Mouse (Mus musculus) intestine, embryonic 16.5 days (tissue): ENCODE data around the gene Nmt1. TPM values are rescaled to one million over a fixed set of nuclear protein-coding genes. Genes with fewer than 3 reads are reported as not detected.

Experiments used
- ATAC-seq: fragments of 200-750 bp; cut with Nextera tagmentation; 2 replicates; pipeline ENCODE4 v1.8.0; 2017; ENCODE audit warnings: moderate TSS enrichment, moderate library complexity
- H3K27ac ChIP-seq: fragments of 300-500 bp; sonication (generic); 2 replicates; pipeline ENCODE4 v1.5.1; 2014; ENCODE audit warnings: mild to moderate bottlenecking, low read length
- H3K27me3 ChIP-seq: fragments of 300-500 bp; sonication (generic); replicated peaks from 2 replicates; pipeline ENCODE4 v1.6.1; 2014; ENCODE audit warnings: low read length, control low read depth, mixed read lengths; ENCODE audit not compliant: control insufficient read depth, insufficient read depth
- H3K36me3 ChIP-seq: fragments of 300-500 bp; sonication (generic); 2 replicates; pipeline ENCODE4 v1.6.1; 2014; ENCODE audit warnings: low read length, control low read depth; ENCODE audit not compliant: control insufficient read depth, insufficient read depth
- H3K4me1 ChIP-seq: fragments of 300-500 bp; sonication (generic); 2 replicates; pipeline ENCODE4 v1.6.1; 2014; ENCODE audit warnings: low read length, control low read depth, mixed read lengths; ENCODE audit not compliant: control insufficient read depth, insufficient read depth
- H3K4me2 ChIP-seq: fragments of 300-500 bp; sonication (generic); 2 replicates; pipeline ENCODE4 v1.6.1; 2014; ENCODE audit warnings: low read depth, low read length, control low read depth
- H3K4me3 ChIP-seq: fragments of 300-500 bp; sonication (generic); 2 replicates; pipeline ENCODE4 v1.5.1; 2014; ENCODE audit warnings: mild to moderate bottlenecking, low read length
- H3K9ac ChIP-seq: fragments of 300-500 bp; sonication (generic); 2 replicates; pipeline ENCODE4 v1.6.1; 2014; ENCODE audit warnings: low read depth, low read length
- H3K9me3 ChIP-seq: fragments of 300-500 bp; sonication (generic); 2 replicates; pipeline ENCODE4 v1.6.1; 2016; ENCODE audit warnings: low read length, control low read depth; ENCODE audit not compliant: control insufficient read depth
- WGBS: fragments of 180-500 bp; shearing (Covaris S2); extraction: QIAGEN DNeasy Blood & Tissue Kit; methylation state at CpG from one replicate; pipeline ENCODE4 v1.1.7; 2014; 5-methylcytosine and 5-hydroxymethylcytosine counted together
- polyA plus RNA-seq: library from polyadenylated mRNA; unstranded; fragments of >200 nt; fragmentation: Nextera tagmentation; extraction: Ambion mirVana; gene quantifications from 2 replicates; pipeline ENCODE4 v1.2.1, GENCODE M21; 2015

Nmt1 gene
- polyA plus RNA-seq, 1 experiment from 2014 or later, result 59.6 TPM

GRCm38 (mm10) chr11:103003210-103003609, 24.8 kb upstream of the Nmt1 start:
- 17% methylated on average over 5 of the region's 5 CpGs for WGBS
- peak overlapping the region; percentile 77 for H3K27ac ChIP-seq

DNA sequence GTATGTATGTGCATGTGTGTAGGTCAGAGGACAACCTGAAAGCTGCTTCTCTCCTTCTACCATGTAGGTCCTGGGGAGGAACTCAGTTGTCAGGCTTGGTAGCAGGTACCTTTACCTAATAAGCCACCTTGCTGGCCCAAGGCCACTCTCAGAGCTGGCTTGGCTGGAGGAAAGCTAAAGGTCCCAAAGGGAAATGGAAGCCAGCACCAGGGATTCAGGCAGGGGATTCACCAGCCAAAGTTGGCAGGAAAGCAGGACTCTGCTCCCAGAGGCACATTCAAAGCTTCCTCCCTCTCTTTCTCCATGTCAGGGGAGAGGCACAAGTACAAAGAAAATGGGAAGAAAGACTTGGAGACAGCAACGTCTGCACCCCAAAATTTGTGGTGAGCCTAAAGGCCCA, 23.1 kb upstream of the Nmt1 start:
- H3K4me2 ChIP-seq, result no peak overlapping the region
- no peak overlapping the region for H3K4me3 ChIP-seq
- no peaks in the 10 kb centered on the region for H3K27me3 ChIP-seq
- H3K27ac ChIP-seq, result no peak overlapping the region
- no peaks in the 10 kb centered on the region for H3K36me3 ChIP-seq
- H3K4me1 ChIP-seq, result peaks cover 33% of the 10 kb centered on the region
- 90% methylated on average over 1 of the region's 1 CpGs for WGBS
- no peak for ATAC-seq
- H3K9ac ChIP-seq, result no peak overlapping the region
- no peaks in the 10 kb centered on the region for H3K9me3 ChIP-seq

More at GRCm38 (mm10) chr11:103003210-103003609, 24.8 kb upstream of the Nmt1 start:
- H3K4me1 ChIP-seq, result peaks cover 39% of the 10 kb centered on the region
- peak; percentile 87 for ATAC-seq
- no peaks in the 10 kb centered on the region for H3K9me3 ChIP-seq
- no peak overlapping the region for H3K4me3 ChIP-seq
- H3K4me2 ChIP-seq, result no peak overlapping the region
- H3K36me3 ChIP-seq, result no peaks in the 10 kb centered on the region; the same call in 1 of the 2 replicates
- H3K9ac ChIP-seq, result no peak overlapping the region
- no peaks in the 10 kb centered on the region for H3K27me3 ChIP-seq

- H3K4me2 ChIP-seq, result no peak overlapping the region
- no peak overlapping the region for H3K4me3 ChIP-seq
- no peak overlapping the region for H3K9ac ChIP-seq
- ATAC-seq, result no peak
- no peaks in the 10 kb centered on the region for H3K27me3 ChIP-seq
- H3K9me3 ChIP-seq, result no peaks in the 10 kb centered on the region
- WGBS, result 75% methylated on average over 11 of the region's 11 CpGs
- no peaks in the 10 kb centered on the region for H3K36me3 ChIP-seq
- H3K4me1 ChIP-seq, result peaks cover 36% of the 10 kb centered on the region
- H3K27ac ChIP-seq, result no peak overlapping the region
Observed at GRCm38 (mm10) chr11:103005254-103005981, 22.6 kb upstream of the Nmt1 start.

- Histone ChIP-seq H3K9ac (no peak overlapping the region), H3K9me3 (no peaks in the 10 kb centered on the region), H3K4me1 (peaks cover 46% of the 10 kb centered on the region), H3K27me3 (no peaks in the 10 kb centered on the region), H3K4me2 (no peak overlapping the region), H3K4me3 (no peak overlapping the region), H3K27ac (peak overlapping the region; percentile 26), H3K36me3 (no peaks in the 10 kb centered on the region)
- 70% methylated on average over 7 of the region's 7 CpGs for WGBS
- ATAC-seq, result no peak
Observed at GRCm38 (mm10) chr11:103006286-103007000, 21.5 kb upstream of the Nmt1 start.

DNA sequence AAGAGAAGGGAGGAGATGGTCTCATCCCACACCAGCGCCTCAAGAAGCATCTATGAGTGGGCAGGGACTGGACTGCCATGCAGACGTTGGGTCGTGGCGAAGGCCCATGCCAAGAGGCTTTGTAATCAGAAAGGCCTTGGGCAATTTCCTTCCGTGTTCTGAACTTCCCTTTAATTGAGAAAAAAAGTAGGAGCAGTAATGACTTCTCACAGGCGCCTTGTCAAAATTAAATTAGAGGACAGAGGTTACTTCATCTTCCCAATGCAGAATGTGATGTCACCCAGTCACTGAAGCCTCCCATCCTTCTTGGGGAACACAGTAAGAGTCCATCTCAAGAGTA, 21.0 kb upstream of the Nmt1 start:
- H3K4me3 ChIP-seq, result no peak overlapping the region
- ATAC-seq, result no peak
- no peaks in the 10 kb centered on the region for H3K36me3 ChIP-seq
- no peak overlapping the region for H3K27ac ChIP-seq
- H3K4me1 ChIP-seq, result peaks cover 47% of the 10 kb centered on the region
- H3K9ac ChIP-seq, result no peak overlapping the region
- 76% methylated on average over 6 of the region's 6 CpGs for WGBS
- H3K4me2 ChIP-seq, result no peak overlapping the region
- H3K27me3 ChIP-seq, result no peaks in the 10 kb centered on the region
- no peaks in the 10 kb centered on the region for H3K9me3 ChIP-seq

- Histone ChIP-seq H3K4me3 (no peak overlapping the region), H3K9me3 (no peaks in the 10 kb centered on the region), H3K9ac (no peak overlapping the region), H3K27me3 (no peaks in the 10 kb centered on the region), H3K4me1 (peaks cover 38% of the 10 kb centered on the region), H3K36me3 (no peaks in the 10 kb centered on the region), H3K4me2 (no peak overlapping the region), H3K27ac (no peak overlapping the region)
- 73% methylated on average over 7 of the region's 7 CpGs for WGBS
- ATAC-seq, result no peak
Observed at GRCm38 (mm10) chr11:103008558-103008957, 19.4 kb upstream of the Nmt1 start.

DNA sequence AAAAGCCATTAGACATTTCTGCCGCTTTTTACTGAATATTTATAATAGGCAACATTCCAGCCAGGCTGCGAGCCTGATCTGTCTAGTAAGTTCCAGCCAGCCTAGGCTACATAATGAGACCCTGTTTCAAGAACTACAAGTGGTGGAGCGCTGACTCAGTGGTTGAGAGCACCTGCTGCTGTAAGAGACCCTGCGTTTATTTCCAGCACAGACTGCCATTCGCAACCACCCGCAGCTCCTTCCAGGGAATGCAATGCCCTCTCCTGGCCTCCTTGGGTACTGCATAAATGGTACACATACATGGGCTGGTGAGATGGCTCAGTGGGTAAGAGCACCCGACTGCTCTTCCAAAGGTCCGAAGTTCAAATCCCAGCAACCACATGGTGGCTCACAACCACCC, 18.8 kb upstream of the Nmt1 start:
- Histone ChIP-seq H3K36me3 (no peaks in the 10 kb centered on the region), H3K4me3 (no peak overlapping the region), H3K27ac (no peak overlapping the region), H3K4me1 (peaks cover 37% of the 10 kb centered on the region), H3K9ac (no peak overlapping the region), H3K9me3 (no peaks in the 10 kb centered on the region), H3K4me2 (no peak overlapping the region), H3K27me3 (no peaks in the 10 kb centered on the region)
- ATAC-seq, result no peak
- WGBS, result 84% methylated on average over 8 of the region's 8 CpGs

GRCm38 (mm10) chr11:103010454-103011205, 17.4 kb upstream of the Nmt1 start:
- Histone ChIP-seq H3K36me3 (no peaks in the 10 kb centered on the region), H3K9me3 (no peaks in the 10 kb centered on the region), H3K4me3 (no peak overlapping the region), H3K9ac (no peak overlapping the region), H3K4me2 (no peak overlapping the region), H3K4me1 (peaks cover 34% of the 10 kb centered on the region), H3K27ac (peak overlapping the region; percentile 14; the same call in 1 of the 2 replicates), H3K27me3 (no peaks in the 10 kb centered on the region)
- ATAC-seq, result peak; percentile 29; the same call in 1 of the 2 replicates
- WGBS, result 69% methylated on average over 13 of the region's 13 CpGs

DNA sequence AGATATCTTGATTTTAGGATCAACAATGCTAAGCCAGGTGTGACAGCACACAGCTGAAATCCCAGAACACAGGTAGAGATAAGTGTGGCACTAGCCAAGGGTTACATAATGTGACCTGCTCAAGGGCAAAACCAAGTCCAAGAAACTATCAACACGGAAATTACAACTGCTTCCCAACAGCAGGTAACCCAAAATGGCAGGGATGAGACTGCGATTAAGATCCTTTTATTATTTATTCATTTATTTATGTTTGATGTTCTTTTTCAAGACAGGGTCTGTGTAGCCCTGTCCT, 16.8 kb upstream of the Nmt1 start:
- H3K27me3 ChIP-seq, result no peaks in the 10 kb centered on the region
- peaks cover 36% of the 10 kb centered on the region for H3K4me1 ChIP-seq
- H3K9me3 ChIP-seq, result no peaks in the 10 kb centered on the region
- 77% methylated on average over 2 of the region's 2 CpGs for WGBS
- no peaks in the 10 kb centered on the region for H3K36me3 ChIP-seq
- no peak overlapping the region for H3K27ac ChIP-seq
- H3K4me2 ChIP-seq, result no peak overlapping the region
- H3K4me3 ChIP-seq, result no peak overlapping the region
- ATAC-seq, result no peak
- H3K9ac ChIP-seq, result no peak overlapping the region
